Mouse (Mus musculus): ENCODE data around the gene Cdc45. TPM values are rescaled to one million over a fixed set of nuclear protein-coding genes. Genes with fewer than 3 reads are reported as not detected.

The Cdc45 gene
- total and polyA plus RNA-seq, 3 experiments = 87.4 to 90.2 TPM; not detected in 1

DNA sequence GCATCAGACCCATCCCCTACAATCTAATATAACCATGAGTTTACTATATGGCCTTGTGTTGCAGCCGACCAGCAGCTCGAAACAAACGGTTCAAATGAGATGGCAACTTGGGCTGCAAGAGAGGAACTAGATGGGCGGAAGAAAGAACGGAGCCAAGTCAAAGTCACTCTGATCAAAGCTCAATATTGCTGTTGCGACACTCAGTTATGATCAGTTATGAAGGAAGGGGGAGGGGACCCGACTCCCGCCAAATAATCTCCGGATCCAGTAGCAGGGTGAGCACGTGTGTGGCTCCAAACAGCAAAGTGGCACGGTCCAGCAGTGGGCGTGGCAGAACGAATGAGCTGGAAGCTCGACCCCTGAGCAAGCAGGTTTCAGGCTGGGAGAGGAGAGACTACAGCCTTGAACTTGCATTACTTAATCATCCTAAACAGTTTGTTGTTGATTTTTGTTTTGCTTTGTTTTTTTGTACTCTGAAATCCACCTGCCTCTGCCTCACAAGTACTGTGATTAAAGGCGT lies 34.6 kb upstream of the Cdc45 start:
- Histone ChIP-seq H3K9ac (ENCODE audit: control insufficient read depth, low read depth, low read length, poor library complexity, severe bottlenecking) (no peak overlapping the region), H3K27me3 (ENCODE audit: control insufficient read depth in 1 of 2, insufficient read depth in 2 of 2, low read length in 2 of 2) (no peaks in the 10 kb centered on the region), H3K9me3 (replicated peaks; ENCODE audit: insufficient read depth, low read length) (no peaks in the 10 kb centered on the region), H3K4me1 (ENCODE audit: control insufficient read depth in 1 of 2, insufficient read depth in 2 of 2, low read length in 2 of 2) (peaks cover 0 to 3% of the 10 kb centered on the region in 2 experiments; a peak in 2 of 4 replicates), H3K79me2 (ENCODE audit: control insufficient read depth, insufficient read depth, low read length, poor library complexity) (no peaks in the 10 kb centered on the region), H3K36me3 (ENCODE audit: control insufficient read depth in 1 of 2, insufficient read depth in 2 of 2, low read length in 2 of 2) (peaks cover 0 to 4% of the 10 kb centered on the region in 2 experiments; a peak in 2 of 4 replicates), H3K4me3 (ENCODE audit: control insufficient read depth in 1 of 2, insufficient read depth in 1 of 2, low read depth in 2 of 2, low read length in 2 of 2) (no peak overlapping the region), H3K27ac (ENCODE audit: control insufficient read depth, low read depth, low read length) (no peak overlapping the region)
- DNase-seq (ENCODE audit: low read depth, low spot score) = no peak
- TF ChIP-seq NELFE (IDR thresholded peaks at IDR 0.05; ENCODE audit: low read depth, low read length) (no peak), BHLHE40 (IDR thresholded peaks at IDR 0.05; ENCODE audit: borderline replicate concordance, low read depth, low read length) (no peak), TBP (IDR thresholded peaks at IDR 0.05; ENCODE audit: low read depth, low read length) (no peak), ZC3H11A (IDR thresholded peaks at IDR 0.05; ENCODE audit: low read depth, low read length) (no peak), KAT2A (conservative IDR thresholded peaks at IDR 0.05; ENCODE audit: low read depth, low read length) (no peak), GABPA (IDR thresholded peaks at IDR 0.05; ENCODE audit: low read depth, low read length) (no peak), RAD21 (IDR thresholded peaks at IDR 0.05; ENCODE audit: low read depth, low read length) (no peak), POLR2AphosphoS5 (IDR thresholded peaks at IDR 0.05; ENCODE audit: borderline replicate concordance, low read depth, low read length) (no peak), USF2 (IDR thresholded peaks at IDR 0.05; ENCODE audit: borderline replicate concordance in 1 of 2, insufficient read depth in 1 of 2, low read depth in 1 of 2, low read length in 2 of 2) (no peak), E2F4 (IDR thresholded peaks at IDR 0.05; ENCODE audit: borderline replicate concordance, low read depth, low read length) (no peak), CHD2 (IDR thresholded peaks at IDR 0.05; ENCODE audit: low read length) (no peak), USF1 (IDR thresholded peaks at IDR 0.05; ENCODE audit: low read depth, low read length) (no peak), ETS1 (IDR thresholded peaks at IDR 0.05; ENCODE audit: low read depth, low read length) (no peak), MYB (IDR thresholded peaks at IDR 0.05; ENCODE audit: low read depth, low read length) (no peak), RCOR1 (IDR thresholded peaks at IDR 0.05; ENCODE audit: low read depth, low read length) (no peak), ELF1 (IDR thresholded peaks at IDR 0.05; ENCODE audit: low read depth, low read length) (no peak), MAFK (IDR thresholded peaks at IDR 0.05; ENCODE audit: borderline replicate concordance, low read depth, low read length) (no peak), POLR2AphosphoS2 (IDR thresholded peaks at IDR 0.05; ENCODE audit: low read length) (no peak), JUND (IDR thresholded peaks at IDR 0.05; ENCODE audit: low read depth, low read length) (no peak)

DNA sequence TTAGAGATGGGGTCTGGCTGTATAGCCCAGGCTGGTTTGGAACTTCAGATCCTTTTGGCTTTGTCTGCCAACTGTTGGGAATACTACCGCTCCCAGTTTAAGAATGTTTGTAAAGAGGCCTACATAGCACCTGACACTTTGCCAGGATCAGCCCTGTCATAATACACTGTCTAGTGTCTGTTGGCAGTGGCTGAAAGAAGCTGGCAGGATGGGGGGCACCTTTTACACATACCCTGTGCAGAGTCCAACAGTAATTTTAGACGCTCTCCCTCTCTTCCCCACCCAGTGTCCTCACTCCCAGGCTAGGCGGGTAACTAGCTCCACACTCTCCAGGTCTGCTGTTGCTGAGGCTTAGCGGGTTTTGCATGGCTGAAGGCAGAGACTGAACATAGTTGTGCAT lies 26.6 kb upstream of the Cdc45 start:
- H3K4me3 ChIP-seq (ENCODE audit: control insufficient read depth in 1 of 2, insufficient read depth in 1 of 2, low read depth in 2 of 2, low read length in 2 of 2) = no peak overlapping the region
- H3K36me3 ChIP-seq (ENCODE audit: control insufficient read depth in 1 of 2, insufficient read depth in 2 of 2, low read length in 2 of 2) = peaks cover 0 to 9% of the 10 kb centered on the region in 2 experiments; a peak in 3 of 4 replicates
- no peak for TF ChIP-seq UBTF (IDR thresholded peaks at IDR 0.05; ENCODE audit: borderline replicate concordance, insufficient read depth, low read depth, low read length)
- no peak for TF ChIP-seq MEF2A (IDR thresholded peaks at IDR 0.05; ENCODE audit: extremely low read depth, insufficient replicate concordance, low read depth, low read length, poor library complexity, severe bottlenecking)
- no peak for TF ChIP-seq MXI1 (IDR thresholded peaks at IDR 0.05; ENCODE audit: low read depth, low read length)
- TF ChIP-seq BHLHE40 (IDR thresholded peaks at IDR 0.05; ENCODE audit: borderline replicate concordance, low read depth, low read length) = no peak
- no peak for TF ChIP-seq TAL1 (IDR thresholded peaks at IDR 0.05; ENCODE audit: low read length)
- no peak for TF ChIP-seq KAT2A (conservative IDR thresholded peaks at IDR 0.05; ENCODE audit: low read depth, low read length)
- no peak for TF ChIP-seq MAZ (IDR thresholded peaks at IDR 0.05; ENCODE audit: low read depth, low read length)
- TF ChIP-seq MAFK (IDR thresholded peaks at IDR 0.05; ENCODE audit: borderline replicate concordance, low read depth, low read length) = no peak
- no peak for TF ChIP-seq RCOR1 (IDR thresholded peaks at IDR 0.05; ENCODE audit: low read depth, low read length)
- TF ChIP-seq CHD1 (IDR thresholded peaks at IDR 0.05; ENCODE audit: low read depth, low read length) = no peak
- no peak for TF ChIP-seq NRF1 (IDR thresholded peaks at IDR 0.05; ENCODE audit: insufficient read depth, low read depth, low read length, poor library complexity, severe bottlenecking)
- no peak for TF ChIP-seq ZNF384 (IDR thresholded peaks at IDR 0.05; ENCODE audit: low read depth, low read length)
- TF ChIP-seq CTCF (IDR thresholded peaks at IDR 0.05 in 2 of 3, conservative IDR thresholded peaks at IDR 0.05 in 1 of 3; ENCODE audit: control insufficient read depth in 1 of 3, insufficient read depth in 1 of 3, low read depth in 2 of 3, low read length in 3 of 3, poor library complexity in 1 of 3, severe bottlenecking in 1 of 3) = no peak
- no peak for TF ChIP-seq CHD2 (IDR thresholded peaks at IDR 0.05; ENCODE audit: low read length)
- TF ChIP-seq ZMIZ1 (IDR thresholded peaks at IDR 0.05; ENCODE audit: low read depth, low read length) = no peak
- TF ChIP-seq ZKSCAN1 (IDR thresholded peaks at IDR 0.05; ENCODE audit: low read depth, low read length) = no peak
- no peak for TF ChIP-seq JUND (IDR thresholded peaks at IDR 0.05; ENCODE audit: low read depth, low read length)
- H3K9me3 ChIP-seq (replicated peaks; ENCODE audit: insufficient read depth, low read length) = no peaks in the 10 kb centered on the region
- H3K9ac ChIP-seq (ENCODE audit: control insufficient read depth, low read depth, low read length, poor library complexity, severe bottlenecking) = no peak overlapping the region
- H3K27ac ChIP-seq (ENCODE audit: control insufficient read depth, low read depth, low read length) = no peak overlapping the region
- peaks cover 4% of the 10 kb centered on the region in 2 experiments; a peak in 2 of 4 replicates for H3K4me1 ChIP-seq (ENCODE audit: control insufficient read depth in 1 of 2, insufficient read depth in 2 of 2, low read length in 2 of 2)
- no peaks in the 10 kb centered on the region for H3K27me3 ChIP-seq (ENCODE audit: control insufficient read depth in 1 of 2, insufficient read depth in 2 of 2, low read length in 2 of 2)
- no peak for DNase-seq (ENCODE audit: low read depth, low spot score)
- peaks cover 6% of the 10 kb centered on the region for H3K79me2 ChIP-seq (ENCODE audit: control insufficient read depth, insufficient read depth, low read length, poor library complexity)
